Mouse (Mus musculus) G1E-ER4 (cell line): ENCODE data around the gene Gga3. TPM values are rescaled to one million over a fixed set of nuclear protein-coding genes. Genes with fewer than 3 reads are reported as not detected.

Source experiments
- GATA1 ChIP-seq: IDR thresholded peaks from one replicate; pipeline ENCODE4 v1.8.0; 2012; ENCODE audit warnings: low read length, inconsistent platforms
- polyA plus RNA-seq: library from polyadenylated mRNA; stranded (reverse); fragments of >175 nt; gene quantifications from 2 replicates; pipeline ENCODE4 v1.2.3, GENCODE M21; 2012

The Gga3 gene
- polyA plus RNA-seq, 1 experiment = 73.5 TPM

DNA sequence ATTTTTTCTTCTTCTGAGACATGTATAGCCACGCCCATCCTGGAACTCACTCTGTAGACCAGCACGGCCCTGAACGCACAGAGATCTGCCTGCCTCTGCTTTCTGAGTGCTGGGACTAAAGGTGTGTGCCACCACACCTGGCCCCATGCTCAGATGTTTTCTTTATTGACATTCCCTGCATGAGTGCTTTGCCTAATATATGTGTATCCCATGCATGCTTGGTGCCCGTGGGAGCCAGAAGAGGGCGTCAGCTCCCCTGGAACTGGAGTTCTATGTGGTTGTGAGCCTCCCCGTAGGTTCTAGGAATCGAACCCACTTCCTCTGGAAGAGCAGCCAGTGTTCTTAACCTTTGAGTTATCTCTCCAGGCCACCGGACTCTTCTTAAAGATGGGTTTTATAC is 31.2 kb upstream of the Gga3 start:
- TF ChIP-seq GATA1 = no peak

DNA sequence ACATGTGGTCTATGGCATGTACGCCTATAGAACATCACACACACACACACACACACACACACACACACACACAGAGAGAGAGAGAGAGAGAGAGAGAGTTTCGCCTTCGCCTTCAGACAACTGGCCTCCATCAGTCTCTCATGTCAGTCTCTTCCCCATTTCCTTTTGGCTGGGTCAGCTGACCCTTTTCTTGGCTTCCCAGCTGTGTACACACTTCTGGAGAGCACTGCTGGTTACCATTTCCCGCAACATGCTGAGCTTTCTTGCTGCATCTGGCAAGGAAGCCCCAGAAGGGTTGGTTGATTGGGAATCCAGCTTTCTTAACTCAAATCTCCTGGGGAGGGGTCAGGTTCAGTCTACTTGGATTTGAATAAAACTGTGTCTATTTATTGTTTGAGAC is 30.3 kb upstream of the Gga3 start:
- no peak for TF ChIP-seq GATA1

DNA sequence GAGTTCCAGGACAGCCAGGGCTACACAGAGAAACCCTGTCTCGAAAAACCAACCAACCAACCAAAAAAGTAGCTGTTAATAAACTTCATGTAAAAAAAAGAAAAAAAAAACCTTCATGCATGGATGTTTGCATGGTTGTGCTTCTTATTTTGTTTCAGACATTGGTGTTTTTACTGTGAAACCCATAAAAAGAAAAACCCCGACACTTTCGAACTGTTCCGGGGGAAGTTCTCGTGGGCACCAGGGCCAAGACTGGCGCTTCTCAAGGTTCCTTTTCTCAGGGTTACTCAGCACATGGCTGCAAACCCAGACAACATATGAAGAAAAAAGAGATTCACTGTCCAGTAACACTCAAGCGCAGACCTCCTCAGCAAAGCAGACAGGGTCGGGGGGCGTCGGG is 29.0 kb upstream of the Gga3 start:
- no peak for TF ChIP-seq GATA1

DNA sequence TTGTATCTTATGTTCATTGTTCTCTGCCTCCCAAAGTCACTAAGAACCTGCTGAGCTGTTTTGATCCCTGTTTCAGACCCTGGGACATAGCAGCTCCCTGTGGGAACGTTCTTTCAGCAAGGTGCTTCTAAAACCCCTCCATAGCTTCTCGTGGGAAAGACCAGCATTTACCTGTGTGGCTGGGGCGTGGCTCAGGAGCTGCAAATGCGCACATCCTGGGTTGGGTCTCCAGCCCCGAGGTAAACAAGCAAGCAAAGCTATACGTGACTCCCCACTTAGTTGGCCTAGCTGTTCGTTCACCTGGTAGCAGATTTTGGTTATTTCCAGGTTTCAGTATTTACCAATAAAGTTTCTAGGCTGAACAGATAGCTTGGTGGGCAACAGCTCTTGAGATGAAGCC is 28.4 kb upstream of the Gga3 start:
- no peak for TF ChIP-seq GATA1

DNA sequence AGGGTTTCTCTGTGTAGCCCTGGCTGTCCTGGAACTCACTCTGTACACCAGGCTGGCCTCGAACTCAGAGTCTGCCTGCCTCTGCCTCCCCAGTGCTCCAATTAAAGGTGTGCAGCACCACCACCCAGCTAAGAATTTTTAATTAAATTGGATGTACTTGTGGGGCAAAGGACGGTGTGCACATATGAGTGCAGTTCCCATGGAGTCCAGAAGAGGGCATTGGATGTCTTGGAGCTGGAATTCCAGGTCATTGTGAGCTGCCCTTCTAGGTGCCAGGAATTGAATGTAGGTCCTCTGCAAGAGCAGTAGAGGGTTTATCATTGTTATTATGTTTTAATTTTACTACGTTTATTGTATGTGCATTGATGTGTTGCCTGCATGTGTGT is 27.6 kb upstream of the Gga3 start:
- TF ChIP-seq GATA1 = no peak

DNA sequence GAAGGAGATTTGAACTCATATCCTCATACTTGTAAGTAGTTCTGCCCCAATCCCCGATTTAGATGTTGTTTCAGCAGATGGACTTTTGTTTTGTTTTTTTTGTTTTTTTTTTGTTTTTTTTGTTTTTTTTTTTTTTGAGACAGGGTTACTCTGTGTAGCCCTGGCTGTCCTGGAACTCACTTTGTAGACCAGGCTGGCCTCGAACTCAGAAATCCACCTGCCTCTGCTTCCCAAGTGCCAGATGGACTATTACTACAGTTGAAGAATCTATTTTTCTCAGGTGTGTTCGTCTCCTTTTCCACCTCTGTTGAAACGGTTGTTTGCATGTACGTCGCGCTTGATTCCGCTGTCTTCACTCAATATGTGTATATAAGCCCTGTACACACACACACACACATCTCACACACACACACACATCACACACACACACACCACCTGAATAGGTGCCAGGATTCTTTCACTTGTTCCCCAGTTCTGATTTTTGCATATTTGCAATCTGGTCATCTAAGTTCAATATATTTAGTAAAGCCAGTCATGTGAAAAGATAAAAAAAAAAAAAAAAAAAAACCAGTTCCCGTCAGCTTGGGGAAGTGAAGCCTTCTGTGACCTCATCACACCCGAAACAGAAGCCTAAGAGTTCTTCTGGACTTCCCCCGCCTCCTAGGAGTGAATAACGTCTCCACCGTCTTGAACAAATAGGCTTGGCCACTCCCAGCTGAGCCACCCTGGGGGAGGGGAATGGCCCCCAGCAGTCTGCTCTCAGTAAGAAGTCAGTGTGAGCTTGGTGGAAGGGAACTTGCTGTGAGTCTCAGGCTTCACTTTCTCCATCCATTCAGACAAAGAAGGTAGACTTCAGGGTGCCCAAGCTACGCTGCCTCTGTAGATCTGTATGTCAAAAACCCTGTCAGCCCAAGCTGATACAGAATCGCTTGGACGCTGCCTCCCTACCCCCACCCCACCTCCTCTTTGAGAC is 27.0 kb upstream of the Gga3 start:
- no peak for TF ChIP-seq GATA1

DNA sequence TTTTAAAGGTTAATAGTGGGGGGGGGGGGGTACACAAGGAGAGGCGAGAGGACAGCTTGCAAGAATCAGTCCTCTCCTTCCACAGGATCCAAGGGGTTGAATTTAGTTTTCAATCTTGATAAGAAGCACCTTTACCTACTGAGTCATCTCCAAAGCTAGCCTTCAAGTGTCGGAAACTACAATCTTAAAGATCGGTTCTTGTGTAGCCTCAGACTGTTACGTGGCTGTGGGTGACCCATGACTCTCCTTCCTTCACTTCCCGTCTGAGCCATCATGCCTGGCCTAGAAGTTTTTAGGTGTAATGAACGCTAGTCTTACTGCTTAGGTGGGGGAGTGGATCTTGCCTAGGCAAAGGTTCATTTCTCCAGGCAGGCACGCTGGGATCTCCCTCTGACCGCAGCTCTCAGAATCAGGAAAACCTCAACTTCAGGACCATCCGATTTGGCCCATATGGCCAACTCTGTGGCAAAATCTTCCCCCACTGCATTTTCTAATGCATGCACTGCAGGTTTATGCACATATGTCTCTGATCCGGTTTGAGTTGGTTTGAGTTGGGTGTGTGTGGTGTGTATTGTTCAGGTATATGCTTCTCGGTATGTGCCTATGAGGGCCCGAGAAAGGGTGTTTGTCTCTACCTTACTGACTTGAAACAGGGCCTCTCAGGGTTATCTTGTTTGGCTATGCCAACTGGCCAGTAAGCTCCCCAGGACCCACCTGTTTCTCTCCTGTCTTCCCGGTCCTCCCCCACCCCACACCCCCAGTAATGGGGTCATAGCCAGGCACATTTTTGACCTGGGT is 26.1 kb upstream of the Gga3 start:
- no peak for TF ChIP-seq GATA1

DNA sequence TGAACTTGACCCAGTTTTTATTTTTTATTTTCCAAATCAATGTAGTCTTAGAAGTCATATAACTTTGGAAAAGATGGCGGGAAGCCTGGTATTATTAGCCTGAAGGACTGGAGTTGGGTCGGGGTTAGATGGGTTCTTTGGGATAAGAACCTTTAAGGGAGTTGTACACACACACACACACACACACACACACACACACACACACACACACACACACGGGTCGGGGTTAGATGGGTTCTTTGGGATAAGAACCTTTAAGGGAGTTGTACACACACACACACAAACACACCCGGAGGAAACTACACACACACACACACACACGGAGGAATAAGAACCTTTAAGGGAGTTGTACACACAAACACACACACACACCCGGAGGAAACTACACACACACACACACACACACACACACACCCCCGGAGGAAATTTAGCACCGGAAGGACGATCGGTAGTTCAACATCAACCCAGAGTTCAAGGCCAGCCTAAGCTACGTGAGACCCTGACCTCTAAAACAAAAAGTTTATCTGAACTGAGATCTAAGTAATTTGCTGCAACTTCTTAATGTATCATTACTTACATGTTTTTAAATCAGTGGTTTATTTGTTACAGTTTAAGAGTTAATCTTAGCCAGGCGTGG is 24.7 kb upstream of the Gga3 start:
- no peak for TF ChIP-seq GATA1

DNA sequence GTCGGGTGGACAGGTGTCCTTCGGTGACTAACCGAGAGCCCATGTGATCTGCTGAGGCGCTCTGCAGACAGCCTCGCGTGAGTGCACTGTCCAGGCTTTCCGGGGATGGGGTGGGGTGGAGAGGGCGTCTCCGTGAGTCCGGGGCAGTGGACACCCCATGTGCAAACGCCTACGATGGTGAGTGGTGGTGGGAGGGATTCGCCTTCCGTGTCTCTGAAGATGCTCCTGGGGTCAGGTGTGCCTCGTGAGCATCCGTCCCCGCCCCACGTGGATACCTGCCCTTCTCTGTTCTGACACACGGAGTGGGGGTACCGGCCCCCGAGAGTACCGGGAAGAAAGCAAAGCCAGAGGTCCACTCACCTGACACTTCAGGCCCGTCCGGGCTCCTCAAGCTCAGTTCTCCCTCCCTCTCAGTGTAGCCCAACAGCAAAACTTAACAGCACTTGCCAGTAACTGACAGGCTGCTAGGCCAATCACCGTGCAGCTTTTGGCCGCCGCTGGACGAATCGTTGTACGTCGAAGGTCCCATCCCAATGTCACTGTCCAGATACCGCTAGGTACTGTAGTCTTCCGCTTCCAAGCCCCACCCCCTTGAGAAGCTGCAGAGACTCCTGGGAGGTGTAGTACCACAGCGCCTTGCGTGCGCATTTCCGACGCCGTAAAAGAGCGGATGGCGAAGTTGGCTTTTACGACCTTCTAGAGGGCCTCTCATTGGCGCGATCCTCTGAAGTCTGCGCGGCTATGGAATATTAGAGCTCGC is 24.0 kb upstream of the Gga3 start, which contains the start of gene Slc25a19:
TSS of gene Slc25a19 (minus strand) at position 591 of the 760 bp plus-strand sequence.
- TF ChIP-seq GATA1 = no peak

DNA sequence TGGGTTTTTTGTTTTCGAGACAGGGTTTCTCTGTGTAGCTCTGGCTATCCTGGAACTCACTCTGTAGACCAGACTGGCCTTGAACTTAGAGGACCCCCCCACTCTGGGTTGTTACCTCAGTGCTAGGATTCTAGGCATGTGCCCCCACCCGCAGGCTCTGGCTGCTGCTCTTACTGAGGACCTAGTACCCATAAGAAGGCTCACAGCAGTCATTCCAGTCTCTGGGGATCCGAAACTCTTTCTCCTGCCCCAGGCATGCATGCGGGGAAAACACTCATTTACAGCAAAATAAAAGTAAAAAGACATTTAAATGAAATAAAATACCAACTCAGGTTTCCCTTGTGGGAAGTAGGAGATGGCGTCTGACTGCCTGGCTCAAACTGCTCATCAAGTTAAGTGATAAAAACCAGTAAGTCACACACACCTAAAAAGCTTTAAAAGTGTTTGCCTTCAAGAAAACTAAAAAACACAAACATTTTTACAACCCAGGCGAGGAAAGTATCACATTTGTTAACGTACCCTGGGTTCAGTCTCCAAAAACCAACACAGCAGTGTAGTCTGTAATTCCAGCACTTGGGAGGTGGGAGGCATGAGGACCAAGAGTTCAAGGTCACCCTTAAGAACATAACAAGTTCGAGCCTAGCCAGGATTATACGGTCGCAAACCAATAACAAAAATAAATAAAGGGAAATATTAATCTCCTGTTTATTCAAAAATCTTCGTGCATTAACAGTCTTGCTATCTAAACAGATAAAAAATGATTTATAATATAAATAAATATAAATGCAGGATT is 23.2 kb upstream of the Gga3 start:
- TF ChIP-seq GATA1 = no peak

DNA sequence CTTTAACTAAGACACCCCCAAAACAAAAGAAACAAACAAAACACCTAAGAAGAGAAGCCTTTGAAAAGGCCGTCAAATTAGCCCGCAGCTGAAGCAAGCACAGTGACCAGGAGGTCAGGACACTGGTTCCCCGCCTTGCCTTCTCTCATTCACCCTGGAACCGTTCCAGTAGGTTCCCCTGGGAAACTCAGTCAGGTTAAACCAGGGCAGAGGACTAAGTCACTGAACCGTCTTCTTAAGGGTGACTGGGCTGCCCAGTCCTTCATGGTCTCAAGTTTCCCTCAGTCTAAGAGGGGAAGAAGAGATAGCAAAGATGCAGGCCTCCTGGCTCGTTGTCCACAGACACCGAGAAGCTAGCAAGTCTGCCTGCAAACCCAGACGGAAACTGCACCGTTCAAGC is 22.0 kb upstream of the Gga3 start:
- TF ChIP-seq GATA1 = no peak

DNA sequence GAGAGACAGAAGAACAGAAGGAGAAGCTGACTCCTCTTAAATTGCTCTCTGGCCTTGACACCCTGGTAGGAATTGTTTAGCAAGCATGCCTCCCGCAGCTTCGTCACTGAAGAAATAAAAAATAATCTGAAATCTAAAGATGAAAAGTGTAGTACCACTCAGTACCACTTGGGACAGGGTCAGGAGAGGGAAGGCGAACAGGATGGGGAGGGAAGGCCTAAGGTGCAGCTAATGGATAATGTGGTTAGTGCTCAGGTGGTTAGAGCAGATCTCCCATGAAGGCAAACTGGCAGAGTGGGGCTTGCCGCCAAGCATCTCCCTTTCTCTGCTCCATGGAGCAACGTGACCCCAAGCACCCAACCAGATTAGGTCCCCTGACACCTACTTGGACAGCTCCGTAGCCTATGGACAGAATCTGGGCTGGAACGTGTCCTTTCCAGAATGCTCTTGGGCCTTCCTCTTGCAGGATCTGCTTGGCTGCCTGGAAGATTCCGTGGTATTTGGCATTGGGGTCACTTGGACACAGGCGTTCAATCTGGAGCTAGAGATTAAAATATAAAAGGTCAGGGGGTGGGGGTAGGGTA is 19.7 kb upstream of the Gga3 start:
- TF ChIP-seq GATA1 = no peak

DNA sequence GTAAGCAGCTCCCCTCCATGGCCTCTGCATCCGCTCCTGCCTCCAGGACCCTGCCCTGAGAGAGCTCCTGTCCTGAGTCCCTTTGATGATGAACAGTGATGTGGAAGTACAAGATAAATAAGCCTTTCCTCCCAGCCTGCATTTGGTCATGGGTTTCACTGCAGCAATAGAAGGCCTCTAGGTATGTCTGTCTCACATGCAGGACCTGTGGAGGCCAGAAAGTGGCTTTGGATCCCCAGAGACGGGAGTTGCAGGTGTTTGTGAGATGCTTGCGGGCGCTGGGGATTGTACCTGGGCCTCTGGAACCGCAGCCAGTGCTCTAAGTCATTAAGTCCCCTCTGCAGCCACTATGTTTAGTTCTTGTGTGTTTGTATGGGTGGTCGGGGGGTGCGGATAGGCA is 16.1 kb upstream of the Gga3 start:
- no peak for TF ChIP-seq GATA1
